Mouse (Mus musculus): Measurements from ENCODE around the gene Tmco3. TPM values are rescaled to one million over a fixed set of nuclear protein-coding genes. Genes with fewer than 3 reads are reported as not detected.

Tmco3 gene
- 3.3 and 3.7 TPM in 2 replicates for polyA plus RNA-seq (2015; fragmentation: Nextera tagmentation; extraction: Ambion mirVana)

DNA sequence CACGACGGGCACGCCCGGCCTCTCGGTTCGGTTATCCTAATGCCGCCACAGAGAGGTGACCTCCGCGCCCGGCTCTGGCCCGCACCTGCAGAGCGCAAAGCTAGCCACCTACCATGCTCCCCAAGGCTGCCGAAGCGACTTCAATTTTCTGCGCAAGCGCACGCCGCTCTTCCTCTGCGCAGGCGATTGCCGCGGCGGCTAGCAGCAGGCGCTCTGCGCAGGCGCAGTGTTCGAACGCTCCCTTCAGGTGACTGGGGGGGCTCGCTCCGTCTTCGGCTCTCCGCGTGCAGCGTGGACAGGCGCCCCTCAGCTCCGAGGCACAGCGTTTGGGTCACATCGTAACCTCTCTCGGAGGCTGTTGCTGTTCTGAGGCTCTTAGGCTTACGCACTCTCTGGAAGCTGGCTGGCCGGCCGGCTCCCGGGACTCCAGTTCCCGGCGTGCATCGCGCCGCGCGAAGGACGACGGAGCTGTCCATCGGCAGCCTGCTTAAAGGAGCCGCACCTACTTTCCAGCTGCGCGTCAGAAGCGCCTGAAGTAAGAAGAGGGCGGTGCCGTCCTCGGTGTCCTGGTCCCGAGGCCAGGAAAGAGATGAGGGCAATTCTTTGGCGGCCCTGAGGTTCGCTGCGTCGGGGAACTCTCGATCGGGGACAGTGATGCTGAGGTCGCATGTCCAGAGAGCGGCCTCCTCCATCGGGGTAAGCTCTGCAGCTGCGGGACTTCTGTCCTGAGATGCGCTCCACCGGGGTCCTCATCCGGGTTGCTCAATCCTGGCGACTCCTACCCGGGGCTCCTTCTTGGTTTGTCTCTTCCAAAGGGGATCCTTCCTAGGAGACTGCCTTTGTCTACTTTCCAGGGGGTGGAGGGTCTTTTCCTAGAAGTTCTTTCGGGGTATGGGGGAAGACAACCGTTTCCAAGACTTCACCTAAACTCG is at the start of gene Tmco3, which contains the start of gene Dcun1d2:
Gene Tmco3 (plus strand): TSS at position 499 of the 932 bp plus-strand sequence.
Gene Dcun1d2 (minus strand): TSS at position 440 of the 932 bp plus-strand sequence.
- no peak for TF ChIP-seq CTCF (IDR thresholded peaks at IDR 0.05; ENCODE audit: low read depth)
- no peak for TF ChIP-seq EP300 (IDR thresholded peaks at IDR 0.05; ENCODE audit: low read depth)
- peak; percentile 93 for ATAC-seq
- H3K36me3 ChIP-seq (replicated peaks; ENCODE audit: insufficient read depth, low read length) = no peaks in the 10 kb centered on the region; the same call in 1 of the 2 replicates
- H3K4me2 ChIP-seq (ENCODE audit: low read depth, low read length) = peak within 1 kb of the TSS; percentile 92
- peak within 1 kb of the TSS; percentile 79 for H3K4me3 ChIP-seq (ENCODE audit: low read depth, low read length)
- H3K4me1 ChIP-seq (ENCODE audit: insufficient read depth) = peaks cover 17% of the 10 kb centered on the region
- no peaks in the 10 kb centered on the region for H3K9me3 ChIP-seq (ENCODE audit: low read length)
- H3K27ac ChIP-seq (ENCODE audit: low read depth) = peak within 1 kb of the TSS; percentile 98
- WGBS (ENCODE audit: insufficient replicate concordance) = under 1% methylated on average over 72 of the region's 79 CpGs
- peak; percentile 95 for DNase-seq
- peak within 1 kb of the TSS; percentile 75 for H3K9ac ChIP-seq (replicated peaks)
- no peaks in the 10 kb centered on the region for H3K27me3 ChIP-seq (ENCODE audit: insufficient read depth, low read length)

DNA sequence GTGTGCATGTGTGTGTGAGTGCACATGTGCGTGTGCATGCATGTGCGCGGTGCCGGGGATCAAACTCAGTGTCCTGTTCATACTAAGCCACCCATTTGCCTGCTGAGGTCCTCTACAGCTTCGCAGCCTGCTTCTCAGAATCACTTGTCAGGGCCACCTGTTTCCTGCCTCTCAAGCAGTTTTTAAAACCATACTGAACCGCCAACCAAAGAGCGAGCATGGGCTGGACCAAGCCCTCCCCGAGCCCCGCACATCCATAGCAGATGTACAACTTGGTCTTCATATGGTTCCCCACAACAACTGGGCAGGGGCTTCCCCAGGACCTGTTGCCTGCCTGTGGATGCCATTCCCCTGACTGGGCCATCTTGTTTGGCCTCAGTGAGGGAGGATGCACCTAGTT is 47.9 kb upstream of the Tmco3 start:
- no peak for ATAC-seq
- H3K27ac ChIP-seq (ENCODE audit: low read depth) = no peak overlapping the region
- WGBS (ENCODE audit: insufficient replicate concordance) = 59% methylated on average over 9 of the region's 9 CpGs
- no peaks in the 10 kb centered on the region for H3K4me1 ChIP-seq (ENCODE audit: insufficient read depth)
- H3K4me2 ChIP-seq (ENCODE audit: low read depth, low read length) = no peak overlapping the region
- no peak overlapping the region for H3K9ac ChIP-seq (replicated peaks)
- no peaks in the 10 kb centered on the region for H3K36me3 ChIP-seq (replicated peaks; ENCODE audit: insufficient read depth, low read length)
- no peak for DNase-seq
- H3K27me3 ChIP-seq (ENCODE audit: insufficient read depth, low read length) = no peaks in the 10 kb centered on the region
- H3K4me3 ChIP-seq (ENCODE audit: low read depth, low read length) = no peak overlapping the region
- H3K9me3 ChIP-seq (ENCODE audit: low read length) = no peaks in the 10 kb centered on the region
- TF ChIP-seq CTCF (IDR thresholded peaks at IDR 0.05; ENCODE audit: low read depth) (no peak), EP300 (IDR thresholded peaks at IDR 0.05; ENCODE audit: low read depth) (no peak)

DNA sequence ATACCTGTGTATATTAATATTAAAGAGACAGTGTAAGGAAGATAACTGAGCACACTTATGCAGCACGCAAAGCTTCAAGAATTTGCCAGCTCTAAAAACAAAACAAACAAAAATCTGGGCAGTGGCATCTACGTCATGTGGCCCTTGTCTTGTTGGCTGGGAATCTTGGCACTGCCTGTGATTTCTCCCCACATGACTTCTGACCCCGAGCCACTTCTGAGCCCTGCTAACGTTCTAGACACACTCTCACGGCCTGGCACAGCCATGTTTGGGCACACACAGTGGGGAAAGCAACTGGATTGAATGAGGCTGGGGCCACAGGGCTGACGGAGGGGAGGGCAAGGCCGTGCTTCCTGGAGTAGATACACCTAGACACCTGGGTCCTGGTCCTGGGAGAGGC is 47.3 kb upstream of the Tmco3 start:
- no peak overlapping the region for H3K27ac ChIP-seq (ENCODE audit: low read depth)
- 67% methylated on average over 7 of the region's 7 CpGs for WGBS (ENCODE audit: insufficient replicate concordance)
- no peak overlapping the region for H3K9ac ChIP-seq (replicated peaks)

DNA sequence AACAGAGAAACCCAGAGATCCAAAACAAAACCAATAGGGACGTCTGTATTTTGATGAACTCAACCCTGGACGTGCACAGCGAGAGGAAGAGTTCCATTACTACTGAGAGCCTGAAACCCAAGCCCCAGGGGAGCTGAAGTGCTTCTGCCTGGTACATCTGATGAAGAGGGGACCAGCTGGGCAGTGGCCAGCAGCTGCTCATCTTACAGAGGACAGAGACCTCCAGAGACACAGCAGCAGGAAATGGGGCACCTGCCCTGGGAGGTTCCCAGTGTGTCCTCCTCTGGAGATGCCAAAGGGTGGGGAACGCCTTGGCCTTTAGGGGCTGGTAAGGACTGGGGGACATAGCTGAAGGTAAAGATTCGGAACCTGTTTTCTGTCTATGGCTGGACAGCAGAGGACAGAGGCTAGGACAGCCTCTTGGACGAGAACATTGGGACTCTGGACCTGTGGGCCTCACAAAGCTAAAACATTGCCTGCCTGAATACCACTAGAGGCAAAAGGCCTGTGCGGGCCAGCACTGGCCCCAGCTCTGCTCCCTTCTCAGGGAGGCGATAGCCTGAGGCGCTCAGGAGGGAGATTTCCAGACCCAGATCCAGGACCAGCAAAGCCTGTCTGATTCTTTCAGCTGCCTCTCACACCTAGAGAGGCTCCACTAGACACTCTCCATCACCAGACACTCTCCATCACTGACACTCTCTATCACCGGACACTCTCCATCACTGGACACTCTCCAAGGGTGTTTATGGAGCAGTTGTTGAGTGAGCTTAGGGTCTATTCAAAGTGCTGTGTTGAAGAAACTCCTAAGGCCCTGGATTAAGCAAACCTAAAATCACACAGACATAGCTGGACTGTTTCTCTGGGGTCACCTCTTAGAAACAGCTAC is 44.8 kb upstream of the Tmco3 start:
- ATAC-seq = no peak
- Histone ChIP-seq H3K9ac (replicated peaks) (no peak overlapping the region), H3K9me3 (ENCODE audit: low read length) (no peaks in the 10 kb centered on the region), H3K27ac (ENCODE audit: low read depth) (no peak overlapping the region), H3K36me3 (replicated peaks; ENCODE audit: insufficient read depth, low read length) (no peaks in the 10 kb centered on the region), H3K27me3 (ENCODE audit: insufficient read depth, low read length) (no peaks in the 10 kb centered on the region), H3K4me1 (ENCODE audit: insufficient read depth) (no peaks in the 10 kb centered on the region), H3K4me2 (ENCODE audit: low read depth, low read length) (no peak overlapping the region), H3K4me3 (ENCODE audit: low read depth, low read length) (no peak overlapping the region)
- WGBS (ENCODE audit: insufficient replicate concordance) = 80% methylated on average over 10 of the region's 10 CpGs
- TF ChIP-seq EP300 (IDR thresholded peaks at IDR 0.05; ENCODE audit: low read depth) (no peak), CTCF (IDR thresholded peaks at IDR 0.05; ENCODE audit: low read depth) (no peak)
- DNase-seq = no peak

More for the DNA sequence above, 47.3 kb upstream of the Tmco3 start:
- Histone ChIP-seq H3K4me2 (ENCODE audit: low read depth, low read length) (no peak overlapping the region), H3K36me3 (replicated peaks; ENCODE audit: insufficient read depth, low read length) (no peaks in the 10 kb centered on the region), H3K9me3 (ENCODE audit: low read length) (no peaks in the 10 kb centered on the region), H3K4me3 (ENCODE audit: low read depth, low read length) (no peak overlapping the region), H3K4me1 (ENCODE audit: insufficient read depth) (no peaks in the 10 kb centered on the region), H3K27me3 (ENCODE audit: insufficient read depth, low read length) (no peaks in the 10 kb centered on the region)
- no peak for TF ChIP-seq CTCF (IDR thresholded peaks at IDR 0.05; ENCODE audit: low read depth)
- no peak for TF ChIP-seq EP300 (IDR thresholded peaks at IDR 0.05; ENCODE audit: low read depth)
- no peak for DNase-seq
- no peak for ATAC-seq

DNA sequence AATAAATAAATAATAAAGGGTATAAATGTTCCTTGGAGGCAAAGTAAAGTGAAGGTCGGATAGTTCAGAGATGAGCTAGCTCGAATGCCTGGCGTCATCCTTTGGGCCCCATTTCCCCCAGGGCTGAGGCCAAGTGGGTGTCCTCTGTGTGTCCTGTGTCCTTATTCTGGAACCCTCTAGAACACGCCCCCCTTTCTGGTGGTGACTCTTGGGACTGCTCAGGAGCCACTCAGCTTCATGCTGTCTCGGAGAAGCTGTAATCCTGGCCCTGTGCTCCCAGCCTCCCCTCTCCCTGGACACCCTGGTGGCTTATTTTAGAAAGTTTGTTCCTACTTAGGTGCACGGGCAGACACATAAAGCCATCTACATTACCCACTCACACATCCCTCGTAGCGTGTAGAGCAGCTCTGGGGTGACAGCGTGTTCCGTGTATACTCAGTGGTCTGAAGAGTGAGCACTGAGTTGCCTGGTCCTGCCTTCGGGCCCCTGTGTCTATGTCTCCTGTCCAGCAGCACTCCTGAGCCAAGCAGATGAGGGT is 43.6 kb upstream of the Tmco3 start:
- Histone ChIP-seq H3K4me3 (ENCODE audit: low read depth, low read length) (no peak overlapping the region), H3K9ac (replicated peaks) (no peak overlapping the region), H3K36me3 (replicated peaks; ENCODE audit: insufficient read depth, low read length) (no peaks in the 10 kb centered on the region), H3K27me3 (ENCODE audit: insufficient read depth, low read length) (no peaks in the 10 kb centered on the region), H3K4me1 (ENCODE audit: insufficient read depth) (no peaks in the 10 kb centered on the region), H3K27ac (ENCODE audit: low read depth) (no peak overlapping the region), H3K4me2 (ENCODE audit: low read depth, low read length) (no peak overlapping the region), H3K9me3 (ENCODE audit: low read length) (no peaks in the 10 kb centered on the region)
- DNase-seq = no peak
- no peak for ATAC-seq
- WGBS (ENCODE audit: insufficient replicate concordance) = 80% methylated on average over 11 of the region's 11 CpGs
- no peak for TF ChIP-seq EP300 (IDR thresholded peaks at IDR 0.05; ENCODE audit: low read depth)
- TF ChIP-seq CTCF (IDR thresholded peaks at IDR 0.05; ENCODE audit: low read depth) = no peak

All from liver, postnatal 0 days (tissue).